Mouse (Mus musculus) kidney, embryonic 14.5 days (tissue): ENCODE measurements at regions not wholly inside any gene's neighbourhood (a gene's known extent, or its start where the extent isn't known, plus 50 kb on each side); places are given as distances from the start of the nearest gene placed in this dataset.
A peak's percentile ranks its signal among the peaks of the same experiment; 100 is the strongest.

Experiments used
- ATAC-seq: fragments of 200-750 bp; cut with Nextera tagmentation; 2 replicates; pipeline ENCODE4 v1.8.0; 2017; ENCODE audit warnings: moderate number of reproducible peaks, mild to moderate bottlenecking, moderate TSS enrichment, moderate library complexity; ENCODE audit not compliant: low FRiP score, low TSS enrichment
- H3K27ac ChIP-seq: fragments of 300-500 bp; sonication (generic); 2 replicates; pipeline ENCODE4 v1.5.1; 2014; ENCODE audit warnings: low read depth, mild to moderate bottlenecking, low read length, moderate library complexity, mixed read lengths
- H3K27me3 ChIP-seq: fragments of 300-500 bp; sonication (generic); 2 replicates; pipeline ENCODE4 v1.6.1; 2014; ENCODE audit warnings: mild to moderate bottlenecking, low read length; ENCODE audit not compliant: control insufficient read depth, insufficient read depth
- H3K36me3 ChIP-seq: fragments of 300-500 bp; sonication (generic); 2 replicates; pipeline ENCODE4 v1.6.1; 2014; ENCODE audit warnings: low read length, mixed read lengths; ENCODE audit not compliant: control insufficient read depth, insufficient read depth
- H3K4me1 ChIP-seq: fragments of 300-500 bp; sonication (generic); 2 replicates; pipeline ENCODE4 v1.6.1; 2014; ENCODE audit warnings: low read length, mixed read lengths; ENCODE audit not compliant: control insufficient read depth, insufficient read depth
- H3K4me2 ChIP-seq: fragments of 300-500 bp; sonication (generic); replicated peaks from 2 replicates; pipeline ENCODE4 v1.6.1; 2014; ENCODE audit warnings: low read depth, mild to moderate bottlenecking, low read length
- H3K4me3 ChIP-seq: fragments of 300-500 bp; sonication (generic); 2 replicates; pipeline ENCODE4 v1.5.1; 2014; ENCODE audit warnings: mild to moderate bottlenecking, low read length
- H3K9ac ChIP-seq: fragments of 300-500 bp; sonication (generic); 2 replicates; pipeline ENCODE4 v1.6.1; 2014; ENCODE audit warnings: low read depth, mild to moderate bottlenecking, low read length, moderate library complexity
- H3K9me3 ChIP-seq: fragments of 300-500 bp; sonication (generic); 2 replicates; pipeline ENCODE4 v1.6.1; 2016; ENCODE audit warnings: low read length; ENCODE audit not compliant: control insufficient read depth
- WGBS: fragments of 180-500 bp; shearing (Covaris S2); extraction: QIAGEN DNeasy Blood & Tissue Kit; methylation state at CpG from one replicate; pipeline ENCODE4 v1.1.7; 2014; 5-methylcytosine and 5-hydroxymethylcytosine counted together

DNA sequence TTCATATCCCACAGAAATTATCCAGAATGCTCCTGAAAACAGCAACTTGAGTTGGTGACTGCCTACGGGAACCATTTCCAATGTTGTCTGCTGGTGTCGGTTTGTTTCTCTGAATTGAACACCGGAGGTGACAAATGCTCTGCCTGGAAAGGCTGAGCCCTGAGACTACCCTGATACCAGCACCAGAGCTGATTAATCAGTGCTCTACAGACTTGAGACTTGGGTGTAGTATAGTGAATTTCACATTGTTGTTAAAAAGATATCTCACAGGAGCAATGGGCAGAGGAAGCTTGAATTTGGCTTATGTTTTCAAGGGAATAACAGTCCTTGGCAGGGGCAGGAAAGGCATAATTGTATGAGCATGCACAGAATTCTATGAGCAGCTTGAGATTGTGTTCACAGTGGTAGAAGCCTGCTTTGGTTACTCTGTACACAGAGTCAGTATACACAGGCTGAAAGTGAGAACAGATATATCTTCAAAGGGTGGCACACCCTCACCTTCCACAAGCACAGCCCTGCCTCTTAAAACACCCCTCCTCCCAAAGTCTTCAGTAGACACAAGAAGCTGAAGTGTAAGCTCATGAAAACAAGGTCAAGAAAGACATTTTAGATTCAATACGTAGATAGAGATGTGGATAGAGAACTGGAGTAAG is 447.1 kb downstream of the Meis1 start:
- 69% methylated on average over 4 of the region's 4 CpGs for WGBS
- no peak overlapping the region for H3K4me2 ChIP-seq
- no peaks in the 10 kb centered on the region for H3K4me1 ChIP-seq
- H3K4me3 ChIP-seq: no peak overlapping the region
- H3K9ac ChIP-seq: no peak overlapping the region
- no peaks in the 10 kb centered on the region for H3K36me3 ChIP-seq
- H3K27ac ChIP-seq: no peak overlapping the region
- no peaks in the 10 kb centered on the region for H3K27me3 ChIP-seq
- no peaks in the 10 kb centered on the region for H3K9me3 ChIP-seq
- no peak for ATAC-seq

DNA sequence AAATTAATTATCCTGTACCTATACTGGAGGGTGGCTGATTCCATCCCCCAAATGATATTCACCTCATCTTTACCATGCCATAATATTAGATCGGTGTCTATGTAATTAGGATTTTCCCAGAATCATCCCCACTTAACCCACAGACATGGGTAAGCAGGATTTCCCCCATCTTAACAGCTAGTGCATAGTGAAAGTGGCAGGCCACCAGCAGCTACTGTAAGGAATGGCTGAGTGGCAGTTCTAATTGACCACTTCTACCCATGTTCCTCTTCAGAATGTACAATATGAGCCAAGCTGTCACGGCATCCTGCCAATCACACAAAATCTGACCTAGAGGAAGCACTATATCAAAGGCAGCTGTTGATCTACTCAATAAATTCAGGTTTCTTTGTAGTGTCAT is 455.8 kb downstream of the Meis1 start:
- H3K4me1 ChIP-seq: peaks cover 3% of the 10 kb centered on the region
- no peak overlapping the region for H3K9ac ChIP-seq
- H3K4me3 ChIP-seq: no peak overlapping the region
- H3K36me3 ChIP-seq: no peaks in the 10 kb centered on the region
- ATAC-seq: no peak
- H3K27me3 ChIP-seq: no peaks in the 10 kb centered on the region
- WGBS: 98% methylated on average over 2 of the region's 2 CpGs
- no peak overlapping the region for H3K27ac ChIP-seq
- no peak overlapping the region for H3K4me2 ChIP-seq
- H3K9me3 ChIP-seq: no peaks in the 10 kb centered on the region

DNA sequence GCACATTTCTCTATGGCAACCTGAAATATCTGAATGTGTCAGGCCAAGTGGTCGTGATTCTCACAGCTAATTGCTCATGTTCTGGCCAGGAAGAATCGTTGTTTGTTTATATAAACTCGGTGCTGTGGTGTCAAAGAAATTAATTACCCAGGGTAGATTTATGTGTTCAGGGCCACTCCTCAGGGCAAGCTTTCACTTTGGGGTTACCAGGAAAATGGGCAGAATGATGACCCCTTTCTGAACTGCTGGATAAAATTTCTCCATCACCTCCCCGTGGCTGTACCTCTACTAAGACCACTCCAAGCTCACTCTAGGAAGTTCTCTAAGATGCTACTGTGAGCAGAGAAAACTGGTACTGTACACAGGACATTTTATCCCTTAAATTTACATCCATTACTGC is 460.1 kb downstream of the Meis1 start:
- Histone ChIP-seq H3K4me1 (peaks cover 5% of the 10 kb centered on the region), H3K27ac (no peak overlapping the region), H3K9ac (no peak overlapping the region), H3K36me3 (no peaks in the 10 kb centered on the region), H3K4me2 (no peak overlapping the region), H3K4me3 (no peak overlapping the region), H3K27me3 (no peaks in the 10 kb centered on the region), H3K9me3 (no peaks in the 10 kb centered on the region)
- 5% methylated on average over 4 of the region's 4 CpGs for WGBS
- peak; percentile 89 for ATAC-seq

DNA sequence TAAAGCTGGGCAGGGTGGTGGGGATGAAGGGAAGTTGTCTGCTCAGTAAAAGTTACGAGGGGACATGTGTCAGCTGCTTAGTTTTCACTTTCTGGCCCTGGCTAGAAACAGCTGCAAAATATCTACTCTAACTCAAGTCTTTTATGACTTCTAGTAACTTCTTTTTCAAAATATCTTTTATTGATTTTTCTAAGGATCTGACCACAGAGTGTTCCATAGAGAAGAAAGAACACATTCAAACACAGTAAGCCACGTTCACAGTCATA is 483.3 kb downstream of the Meis1 start:
- 40% methylated on average over 2 of the region's 2 CpGs for WGBS
- ATAC-seq: peak; percentile 51; the same call in 1 of the 2 replicates

DNA sequence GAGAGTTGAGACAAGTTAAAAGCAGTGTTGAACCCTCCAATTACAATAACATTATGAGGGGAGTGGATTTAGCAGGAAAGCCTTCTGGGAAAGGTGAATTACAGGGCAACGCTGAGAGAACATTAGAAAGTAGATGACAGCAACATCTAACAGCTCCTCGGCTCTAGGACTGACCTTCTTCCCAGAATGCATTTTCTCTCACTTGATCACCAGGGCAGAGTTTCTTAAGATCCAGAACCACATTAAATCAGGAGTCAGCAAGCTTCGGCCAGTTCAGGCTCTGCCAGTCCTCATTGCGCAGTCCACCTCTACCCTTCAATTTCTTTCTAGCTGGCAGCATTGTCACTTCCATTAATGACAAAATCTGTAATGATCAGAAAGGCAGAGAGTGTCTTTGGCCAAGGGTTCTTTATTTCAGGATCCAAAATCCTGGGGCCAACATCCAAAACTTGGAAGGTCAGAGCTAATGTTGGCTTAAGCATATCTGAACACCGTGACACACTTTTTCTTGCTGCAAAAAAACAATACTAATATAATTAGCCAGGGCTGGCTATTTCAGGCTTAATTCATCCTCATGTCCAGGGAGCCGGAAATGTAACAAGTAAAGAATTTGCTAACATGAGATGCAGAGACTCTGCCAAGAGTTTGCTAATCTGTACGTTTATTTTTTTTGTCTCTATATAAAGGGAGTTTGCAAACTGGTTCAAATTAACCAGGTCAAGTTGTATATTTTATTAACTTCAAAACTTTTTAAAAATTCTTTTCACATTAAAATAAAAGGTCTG is 483.8 kb downstream of the Meis1 start:
- Histone ChIP-seq H3K27ac (peak overlapping the region; percentile 84), H3K4me3 (no peak overlapping the region), H3K4me2 (no peak overlapping the region), H3K9me3 (no peaks in the 10 kb centered on the region), H3K9ac (no peak overlapping the region), H3K27me3 (no peaks in the 10 kb centered on the region), H3K4me1 (no peaks in the 10 kb centered on the region), H3K36me3 (no peaks in the 10 kb centered on the region)
- peak; percentile 48; the same call in 1 of the 2 replicates for ATAC-seq
- WGBS: 50% methylated on average over 7 of the region's 7 CpGs

More for the DNA sequence above, 483.3 kb downstream of the Meis1 start:
- Histone ChIP-seq H3K4me2 (no peak overlapping the region), H3K9ac (no peak overlapping the region), H3K36me3 (no peaks in the 10 kb centered on the region), H3K27me3 (no peaks in the 10 kb centered on the region), H3K27ac (no peak overlapping the region; the same call in 1 of the 2 replicates), H3K4me3 (no peak overlapping the region), H3K9me3 (no peaks in the 10 kb centered on the region), H3K4me1 (no peaks in the 10 kb centered on the region)

DNA sequence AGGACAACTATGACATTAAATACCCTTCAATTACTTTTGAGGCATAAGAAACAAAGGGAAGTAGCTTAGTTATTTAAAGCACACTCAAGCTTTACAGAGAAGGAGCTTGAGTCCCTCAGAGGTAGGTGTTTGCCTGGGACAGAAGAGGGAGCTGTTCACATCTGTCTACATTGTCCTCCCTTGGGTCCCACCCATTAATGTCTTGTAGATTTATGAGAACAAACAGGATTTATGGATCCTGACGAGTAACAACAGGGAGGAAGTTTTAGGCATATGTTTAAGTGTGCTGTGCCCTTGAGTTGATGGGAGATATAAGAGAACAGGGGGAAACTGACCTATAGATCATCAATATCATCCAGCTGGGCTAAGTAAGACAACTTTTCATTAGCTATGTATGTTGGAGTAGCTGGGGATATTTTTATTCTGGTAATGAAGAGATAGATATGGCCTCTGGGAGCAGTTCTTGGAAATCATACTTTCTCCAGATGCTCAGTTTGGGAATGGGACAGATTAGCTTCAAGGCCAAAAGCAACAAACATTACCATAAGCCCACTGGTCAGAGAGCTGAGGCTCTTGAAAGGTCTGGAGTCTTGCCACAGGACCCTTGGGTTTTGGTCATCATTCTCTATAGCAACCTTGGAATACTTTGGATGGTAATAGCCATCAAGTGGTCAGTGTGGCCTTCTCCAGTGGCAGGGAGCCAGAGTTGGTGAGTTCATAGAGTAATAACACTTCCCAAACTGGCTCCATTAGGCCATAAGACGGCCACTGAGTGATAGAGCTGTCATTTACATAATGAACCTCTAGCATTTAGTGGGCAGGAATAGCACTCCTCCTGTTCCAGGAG is 487.3 kb downstream of the Meis1 start:
- H3K27me3 ChIP-seq: no peaks in the 10 kb centered on the region
- 33% methylated on average over 2 of the region's 2 CpGs for WGBS
- no peaks in the 10 kb centered on the region for H3K36me3 ChIP-seq
- H3K4me2 ChIP-seq: no peak overlapping the region
- peak overlapping the region; percentile 51; the same call in 1 of the 2 replicates for H3K27ac ChIP-seq
- H3K9me3 ChIP-seq: no peaks in the 10 kb centered on the region
- no peak overlapping the region for H3K9ac ChIP-seq
- ATAC-seq: peak; percentile 66; the same call in 1 of the 2 replicates
- H3K4me1 ChIP-seq: no peaks in the 10 kb centered on the region
- no peak overlapping the region for H3K4me3 ChIP-seq

DNA sequence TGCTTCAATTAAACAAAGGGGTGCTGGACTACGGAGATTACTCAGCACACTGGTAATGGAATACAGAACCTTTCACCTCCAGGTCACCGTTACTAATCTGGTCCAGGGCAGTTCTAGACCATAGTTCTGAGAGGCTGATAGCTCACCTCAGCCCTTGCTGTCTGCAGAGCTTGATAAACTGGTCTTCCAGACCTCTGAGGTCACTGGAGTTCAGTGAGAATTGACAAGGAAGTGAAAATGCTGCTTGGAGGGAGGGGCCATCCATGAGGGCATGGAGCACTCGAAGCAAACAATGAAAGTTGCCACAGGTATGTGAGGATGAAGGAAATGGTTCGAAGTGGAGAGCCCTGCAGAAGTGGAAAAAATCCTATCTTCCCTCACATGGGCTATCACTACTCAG is 490.2 kb downstream of the Meis1 start:
- 49% methylated on average over 4 of the region's 4 CpGs for WGBS
- Histone ChIP-seq H3K36me3 (no peaks in the 10 kb centered on the region), H3K4me3 (no peak overlapping the region), H3K9ac (no peak overlapping the region), H3K4me2 (no peak overlapping the region), H3K4me1 (no peaks in the 10 kb centered on the region), H3K9me3 (no peaks in the 10 kb centered on the region), H3K27me3 (no peaks in the 10 kb centered on the region), H3K27ac (no peak overlapping the region)
- no peak for ATAC-seq

DNA sequence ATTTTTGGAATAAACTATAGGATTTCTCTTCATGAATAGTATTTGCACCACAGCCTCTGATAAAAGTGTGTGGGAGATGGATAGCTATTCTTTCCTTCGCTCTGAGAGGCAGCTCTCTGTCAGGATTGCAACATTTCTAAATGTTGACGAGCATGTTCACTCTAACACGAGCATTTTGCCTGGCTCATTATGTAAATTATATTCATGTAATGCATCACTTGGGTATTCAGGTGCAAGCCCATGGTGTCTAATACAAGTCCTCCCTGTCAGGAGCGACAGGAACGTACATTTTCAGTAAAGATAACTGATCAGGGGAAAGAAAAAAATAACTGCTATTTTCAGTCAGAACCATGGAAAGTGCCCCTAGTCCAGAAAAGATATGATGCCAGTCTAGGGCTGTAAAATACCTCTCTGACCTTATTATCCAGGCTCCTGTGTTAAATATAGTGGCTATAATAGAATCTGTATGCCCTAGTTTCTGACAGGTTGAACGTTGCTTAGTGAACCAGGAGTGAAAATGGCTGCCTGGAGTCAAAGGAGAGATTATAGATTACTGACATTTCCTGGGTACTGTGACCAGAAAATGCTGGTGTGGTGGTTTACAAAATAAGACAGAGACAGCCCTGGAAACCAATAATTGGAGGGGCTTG is 523.6 kb downstream of the Meis1 start:
- no peak overlapping the region for H3K9ac ChIP-seq
- WGBS: 82% methylated on average over 6 of the region's 6 CpGs
- no peaks in the 10 kb centered on the region for H3K27me3 ChIP-seq
- H3K9me3 ChIP-seq: no peaks in the 10 kb centered on the region
- H3K36me3 ChIP-seq: no peaks in the 10 kb centered on the region
- no peaks in the 10 kb centered on the region; the same call in 1 of the 2 replicates for H3K4me1 ChIP-seq
- no peak overlapping the region for H3K27ac ChIP-seq
- ATAC-seq: no peak
- H3K4me2 ChIP-seq: no peak overlapping the region
- H3K4me3 ChIP-seq: no peak overlapping the region
